Mouse (Mus musculus): ENCODE results near the gene AV320801. TPM values are rescaled to one million over a fixed set of nuclear protein-coding genes. Genes with fewer than 3 reads are reported as not detected.
"Not testable (repeated sequence)": the region's sequence is repeated elsewhere in the genome, so short reads cannot be mapped to it uniquely, and the experiment has no call there.

The AV320801 gene
- total RNA-seq (2021) = not detected
- long read RNA-seq, experiment 1 = 0 reads
- long read RNA-seq, experiment 2 = 0 reads

GRCm38 (mm10) chrX:135494288-135494687 is at the start of gene AV320801:
TSS of gene AV320801 (plus strand) at chrX:135494588.
- intact Hi-C loops (cut with DNase I); DNase-seq: not testable (repeated sequence)

DNA sequence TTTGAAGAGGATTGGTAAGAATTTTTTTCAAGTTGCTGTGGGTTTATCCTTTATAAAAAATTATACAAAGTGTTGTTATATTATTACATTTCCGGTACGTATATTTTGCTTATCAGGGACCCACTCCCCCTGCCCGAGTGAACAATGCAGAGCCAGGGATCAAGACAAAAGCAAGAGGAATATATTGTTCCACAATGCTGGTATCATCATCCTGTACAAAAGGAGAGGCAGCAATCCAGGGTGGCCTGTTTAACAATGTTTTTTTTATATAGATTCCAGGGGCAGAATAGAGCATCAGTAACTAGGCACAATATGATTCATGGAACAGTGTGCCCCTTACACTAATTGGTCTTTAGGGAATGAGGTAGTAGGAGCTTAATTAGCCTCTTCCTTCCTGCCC is 30.2 kb upstream of the AV320801 start:
- intact Hi-C loops (cut with DNase I); DNase-seq: not testable (repeated sequence)

DNA sequence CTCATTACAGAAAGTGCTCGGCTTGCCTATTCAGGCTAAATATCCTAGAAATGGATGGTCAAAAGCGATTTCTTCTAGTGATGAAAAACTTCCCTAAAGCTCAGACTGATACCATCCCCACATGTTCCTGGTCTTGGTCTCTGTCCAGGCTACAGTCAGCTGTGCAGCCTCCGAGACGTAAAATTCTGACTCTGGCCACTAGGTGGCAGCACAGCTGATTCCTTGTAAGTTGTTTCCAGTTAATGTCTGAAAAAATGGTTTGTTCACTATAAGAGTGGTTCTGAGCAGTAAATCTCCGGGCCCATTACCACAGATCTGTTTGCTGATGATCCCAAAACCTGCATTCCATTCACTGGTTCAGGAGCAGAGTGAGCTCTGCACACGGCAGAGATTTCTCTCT is 12.5 kb upstream of the AV320801 start:
- intact Hi-C loops (cut with DNase I); DNase-seq: not testable (repeated sequence)

DNA sequence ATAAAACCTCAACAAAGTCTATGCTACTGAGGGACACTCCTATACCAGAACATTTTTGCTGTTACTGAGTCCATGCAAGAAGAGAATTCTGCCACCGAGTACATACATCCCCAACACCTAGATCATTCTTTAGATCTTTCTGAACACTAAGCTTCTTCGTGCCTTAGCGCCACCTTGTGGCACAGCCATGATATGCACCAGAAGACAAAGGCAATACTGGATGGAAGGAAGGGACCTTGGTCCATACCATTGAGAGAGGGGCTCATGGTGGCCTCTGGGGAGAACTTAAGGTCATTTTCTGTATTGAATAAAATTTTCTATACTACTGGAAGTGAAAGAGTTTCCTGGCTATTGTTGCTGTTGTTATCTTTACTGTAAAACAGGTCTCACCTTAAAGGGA is 11.2 kb upstream of the AV320801 start:
- DNase-seq; intact Hi-C loops (cut with DNase I): not testable (repeated sequence)

Other genes with a start within 250 kb of the AV320801 start
- not detected for gene Pramel3, start 192.3 kb upstream of the AV320801 start, total RNA-seq (2021)
- gene Gm5128, start 121.3 kb upstream of the AV320801 start, total RNA-seq (2021) = not detected
- not detected for gene Gm7903, start 60.8 kb upstream of the AV320801 start, total RNA-seq (2021)
- gene Nxf7, start 104.2 kb downstream of the AV320801 start, total RNA-seq (2021) = not detected
- gene Prame, start 133.1 kb downstream of the AV320801 start, total RNA-seq (2021) = not detected
- not detected for gene Tcp11x2, start 199.2 kb downstream of the AV320801 start, total RNA-seq (2021)
- gene Tmsb15a, start 230.7 kb downstream of the AV320801 start, total RNA-seq (2021) = not detected
- 1 to 10 TPM; 2.6 to 3.8 TPM for gene Armcx5, start 248.1 kb downstream of the AV320801 start, total RNA-seq (2021)
- gene Gprasp1, start 248.1 kb downstream of the AV320801 start, total RNA-seq (2021) = 10 to 100 TPM; 13.7 to 16.2 TPM

Data from gastrocnemius, postnatal 36 days (tissue).